Mouse (Mus musculus) gonadal fat pad, adult 2 months (tissue): ENCODE data around the gene Pus7l. TPM values are rescaled to one million over a fixed set of nuclear protein-coding genes. Genes with fewer than 3 reads are reported as not detected.

Experiments
- DNase-seq: peaks from one replicate; pipeline ENCODE4 v3.0.0-alpha.2; 2012; ENCODE audit warnings: low read depth
- polyA plus RNA-seq: library from polyadenylated mRNA; depleted of rRNA; stranded (reverse); fragments of >200 nt; gene quantifications from 2 replicates; pipeline ENCODE4 v1.2.3, GENCODE M21; 2012; rRNA removed

Pus7l gene
- polyA plus RNA-seq, 1 experiment: 2.8 TPM

DNA sequence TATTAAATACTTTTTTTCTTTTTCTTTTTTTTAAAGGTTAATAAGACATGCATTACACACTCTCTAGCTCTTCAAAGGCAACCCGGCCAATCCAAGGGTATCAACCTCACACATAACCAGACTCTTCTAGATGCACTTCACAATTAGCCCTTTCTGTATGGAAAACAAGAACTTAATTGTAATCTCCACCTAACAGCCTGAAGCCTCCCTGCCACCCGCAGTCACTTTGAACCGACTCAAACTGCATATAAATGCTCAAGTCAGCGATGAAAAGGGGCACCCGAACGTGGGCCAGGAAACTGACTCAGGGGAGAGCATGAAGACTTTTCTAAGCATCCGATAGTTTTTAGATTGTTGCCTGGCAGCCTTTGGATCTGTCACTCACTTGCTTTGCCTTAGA lies 66.1 kb downstream of the Pus7l start:
- DNase-seq: no peak

GRCm38 (mm10) chr15:94475975-94476374 lies 67.4 kb downstream of the Pus7l start:
- DNase-seq: no peak

Other genes starting within 250 kb of the Pus7l start
- 0.41 and 0.49 TPM in 2 replicates for gene Adamts20, start 78.1 kb downstream of the Pus7l start, polyA plus RNA-seq
- 8.1 and 8.7 TPM in 2 replicates for gene Irak4, start 96 bp upstream of the Pus7l start, polyA plus RNA-seq
- 43.3 and 48.5 TPM in 2 replicates for gene Twf1, start 46.3 kb upstream of the Pus7l start, polyA plus RNA-seq
- gene Tmem117, start 85.7 kb upstream of the Pus7l start, polyA plus RNA-seq: 1.1 and 1.2 TPM in 2 replicates